Mouse (Mus musculus) G1E (cell line): ENCODE results near the gene Gcnt7. TPM values are rescaled to one million over a fixed set of nuclear protein-coding genes. Genes with fewer than 3 reads are reported as not detected.

Experiments
- ATAC-seq: 2 replicates; pipeline ENCODE4 v1.8.0; 2016; ENCODE audit warnings: mild to moderate bottlenecking; ENCODE audit not compliant: insufficient number of reproducible peaks, poor library complexity, low FRiP score, severe bottlenecking; ENCODE audit errors: extremely low read depth
- DNase-seq: peaks from one replicate; pipeline ENCODE4 v3.0.0; 2012; ENCODE audit warnings: low spot score
- H3K27me3 ChIP-seq: 2 replicates; pipeline ENCODE4 v1.6.1; 2012; ENCODE audit warnings: mild to moderate bottlenecking, low read length, inconsistent platforms; ENCODE audit not compliant: insufficient read depth
- H3K36me3 ChIP-seq: replicated peaks from 2 replicates; pipeline ENCODE3; 2012; ENCODE audit warnings: mild to moderate bottlenecking, inconsistent platforms
- H3K4me1 ChIP-seq: 2 replicates; pipeline ENCODE4 v1.6.1; 2012; ENCODE audit warnings: low read depth, low read length, inconsistent platforms, mixed read lengths; ENCODE audit not compliant: insufficient read depth
- H3K4me3 ChIP-seq: 2 replicates; pipeline ENCODE4 v1.5.1; 2012; ENCODE audit warnings: low read depth, mild to moderate bottlenecking, inconsistent platforms, low read length, moderate library complexity, mixed read lengths
- H3K9me3 ChIP-seq: replicated peaks from 2 replicates; pipeline ENCODE4 v1.6.1; 2012; ENCODE audit warnings: inconsistent platforms
- CTCF ChIP-seq: IDR thresholded peaks from 2 replicates; pipeline ENCODE4 v1.5.1; 2012; ENCODE audit warnings: low read depth, low read length, inconsistent platforms, mixed read lengths
- GATA1 ChIP-seq: IDR thresholded peaks from 2 replicates; pipeline ENCODE4 v1.6.1; 2012; ENCODE audit warnings: borderline replicate concordance, low read length, inconsistent platforms, mixed read lengths
- GATA2 ChIP-seq: IDR thresholded peaks from 2 replicates; pipeline ENCODE4 v1.6.1; 2012; ENCODE audit warnings: low read depth, low read length, inconsistent platforms, borderline replicate concordance
- POLR2AphosphoS5 ChIP-seq: IDR thresholded peaks from 2 replicates; pipeline ENCODE4 v1.6.1; 2012; ENCODE audit warnings: low read depth, low read length, inconsistent platforms; ENCODE audit not compliant: insufficient replicate concordance
- TAL1 ChIP-seq: conservative IDR thresholded peaks from 2 replicates; pipeline ENCODE4 v1.6.1; 2012; ENCODE audit warnings: low read depth, low read length, inconsistent platforms, mixed read lengths
- polyA plus RNA-seq: library from polyadenylated mRNA; stranded (reverse); fragments of >175 nt; gene quantifications from 2 replicates; pipeline ENCODE4 v1.2.3, GENCODE M21; 2012
- total RNA-seq, 2 experiments: library from RNA; stranded (forward) in 1 of 2; stranded (reverse) in 1 of 2; fragments of 200-1000 nt in 1 of 2; fragments of >200 nt in 1 of 2; fragmentation: Nextera tagmentation in 1 of 2; gene quantifications; 2 replicates each; pipeline ENCODE4 v1.2.3; 2014 to 2017

The Gcnt7 gene
- total and polyA plus RNA-seq, 3 experiments, result 0.22 TPM; not detected in 2

DNA sequence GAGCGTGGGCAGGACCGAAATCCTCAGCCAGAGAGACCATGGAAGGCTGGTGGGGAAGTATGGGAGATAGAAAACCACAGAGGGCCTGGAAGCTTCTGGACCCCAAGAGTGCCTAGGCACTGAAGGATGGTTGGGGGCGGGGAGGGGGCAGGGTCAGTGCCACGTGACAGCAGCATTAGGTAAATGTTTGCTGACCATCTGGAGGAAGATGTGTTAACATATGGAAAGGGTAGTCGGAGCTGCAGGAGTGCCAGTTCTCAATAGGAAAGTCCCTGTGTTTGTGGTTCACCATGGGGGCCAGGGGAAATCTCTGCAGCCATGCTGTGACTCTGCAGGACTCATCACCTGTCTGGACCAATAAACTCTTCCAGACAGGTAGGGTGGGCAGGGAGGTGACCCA lies 44.5 kb downstream of the Gcnt7 start:
- TF ChIP-seq TAL1 (no peak), CTCF (no peak), GATA2 (no peak), GATA1 (no peak), POLR2AphosphoS5 (no peak)

DNA sequence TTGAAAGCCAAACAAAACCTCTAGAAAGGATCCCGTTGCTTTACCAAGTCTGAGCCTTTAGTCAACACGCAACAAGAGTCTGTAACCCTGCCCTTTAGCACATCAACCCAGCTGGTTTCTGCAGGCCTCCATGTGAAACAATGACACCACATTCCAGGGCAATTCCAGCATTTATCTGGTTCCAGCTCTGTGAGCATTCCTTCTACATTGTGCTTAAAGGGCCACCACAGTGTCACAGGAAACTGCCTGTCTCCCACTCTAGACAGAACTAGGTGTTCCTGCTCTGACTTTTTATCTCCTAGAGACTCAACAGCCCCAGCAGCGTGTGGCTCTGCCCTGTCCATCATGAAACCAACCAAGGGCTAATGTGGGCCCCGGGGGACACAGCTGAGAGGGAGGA lies 45.1 kb downstream of the Gcnt7 start:
- DNase-seq (no peak), ATAC-seq (no peak)
- H3K4me1 ChIP-seq, result no peaks in the 10 kb centered on the region
- no peak overlapping the region for H3K4me3 ChIP-seq
- no peaks in the 10 kb centered on the region for H3K36me3 ChIP-seq
- H3K27me3 ChIP-seq, result peaks cover 2% of the 10 kb centered on the region; the same call in 1 of the 2 replicates
- H3K9me3 ChIP-seq, result no peaks in the 10 kb centered on the region
- no peak for TF ChIP-seq TAL1
- no peak for TF ChIP-seq CTCF
- TF ChIP-seq GATA1, result no peak
- no peak for TF ChIP-seq GATA2
- TF ChIP-seq POLR2AphosphoS5, result no peak

More for the DNA sequence above, 44.5 kb downstream of the Gcnt7 start:
- ATAC-seq, result no peak
- Histone ChIP-seq H3K4me1 (no peaks in the 10 kb centered on the region), H3K9me3 (no peaks in the 10 kb centered on the region), H3K27me3 (peaks cover 2% of the 10 kb centered on the region; the same call in 1 of the 2 replicates), H3K4me3 (no peak overlapping the region), H3K36me3 (no peaks in the 10 kb centered on the region)
- DNase-seq, result no peak

DNA sequence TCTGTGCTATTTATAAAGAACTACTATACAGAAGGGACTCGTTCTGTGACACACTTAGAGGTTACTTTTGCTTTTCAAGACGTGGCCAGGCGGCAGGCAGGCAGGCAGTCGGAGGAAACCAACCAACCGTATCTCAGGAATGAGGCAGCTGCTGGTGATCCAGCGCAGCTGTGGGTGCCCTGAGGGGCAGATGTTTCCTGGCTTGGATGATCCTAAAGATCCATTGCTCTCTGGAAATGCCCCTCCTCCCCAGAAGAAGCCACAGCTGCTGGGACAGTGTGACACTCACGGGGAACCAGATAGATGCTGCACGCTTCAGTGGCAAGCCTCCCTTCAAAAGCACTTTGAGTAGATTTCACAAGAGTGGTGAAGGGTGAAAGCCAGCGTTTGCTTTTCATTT lies 45.9 kb downstream of the Gcnt7 start:
- DNase-seq (no peak), ATAC-seq (no peak)
- Histone ChIP-seq H3K4me3 (no peak overlapping the region), H3K36me3 (no peaks in the 10 kb centered on the region), H3K4me1 (no peaks in the 10 kb centered on the region), H3K27me3 (peaks cover 2% of the 10 kb centered on the region; the same call in 1 of the 2 replicates), H3K9me3 (no peaks in the 10 kb centered on the region)
- TF ChIP-seq CTCF (no peak), TAL1 (no peak), GATA1 (no peak), GATA2 (no peak), POLR2AphosphoS5 (no peak)

GRCm38 (mm10) chr2:172411091-172411490 lies 47.3 kb downstream of the Gcnt7 start:
- peaks cover 2% of the 10 kb centered on the region; the same call in 1 of the 2 replicates for H3K27me3 ChIP-seq
- TF ChIP-seq CTCF, result no peak
- no peak for TF ChIP-seq GATA2
- TF ChIP-seq TAL1, result no peak
- no peak for TF ChIP-seq GATA1
- no peak for TF ChIP-seq POLR2AphosphoS5
- H3K4me1 ChIP-seq, result no peaks in the 10 kb centered on the region
- ATAC-seq, result no peak
- no peaks in the 10 kb centered on the region for H3K36me3 ChIP-seq
- no peak for DNase-seq
- no peak overlapping the region for H3K4me3 ChIP-seq
- H3K9me3 ChIP-seq, result no peaks in the 10 kb centered on the region

DNA sequence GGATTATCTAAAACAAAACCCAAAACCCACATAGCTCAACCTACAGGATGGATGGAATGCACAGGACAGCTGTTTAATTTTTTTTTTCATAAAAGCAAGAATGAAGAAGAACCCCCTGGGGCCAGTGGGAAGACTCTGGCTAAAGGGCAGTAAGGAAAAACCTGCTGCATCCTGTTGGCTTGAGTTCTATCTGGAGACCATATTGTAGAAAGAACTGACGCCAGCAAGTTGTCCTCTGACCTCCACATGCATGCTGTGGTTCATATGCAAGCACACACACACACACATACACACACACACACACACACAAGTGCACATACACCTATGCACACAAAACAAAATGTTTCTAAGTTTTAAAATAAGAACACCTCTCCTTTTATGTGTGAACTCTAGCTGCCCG lies 47.7 kb downstream of the Gcnt7 start:
- no peak overlapping the region for H3K4me3 ChIP-seq
- H3K36me3 ChIP-seq, result no peaks in the 10 kb centered on the region
- DNase-seq (no peak), ATAC-seq (no peak)
- no peaks in the 10 kb centered on the region; the same call in 1 of the 2 replicates for H3K27me3 ChIP-seq
- H3K4me1 ChIP-seq, result no peaks in the 10 kb centered on the region
- H3K9me3 ChIP-seq, result no peaks in the 10 kb centered on the region
- TF ChIP-seq GATA2, result no peak
- TF ChIP-seq CTCF, result no peak
- TF ChIP-seq TAL1, result no peak
- no peak for TF ChIP-seq GATA1
- TF ChIP-seq POLR2AphosphoS5, result no peak

DNA sequence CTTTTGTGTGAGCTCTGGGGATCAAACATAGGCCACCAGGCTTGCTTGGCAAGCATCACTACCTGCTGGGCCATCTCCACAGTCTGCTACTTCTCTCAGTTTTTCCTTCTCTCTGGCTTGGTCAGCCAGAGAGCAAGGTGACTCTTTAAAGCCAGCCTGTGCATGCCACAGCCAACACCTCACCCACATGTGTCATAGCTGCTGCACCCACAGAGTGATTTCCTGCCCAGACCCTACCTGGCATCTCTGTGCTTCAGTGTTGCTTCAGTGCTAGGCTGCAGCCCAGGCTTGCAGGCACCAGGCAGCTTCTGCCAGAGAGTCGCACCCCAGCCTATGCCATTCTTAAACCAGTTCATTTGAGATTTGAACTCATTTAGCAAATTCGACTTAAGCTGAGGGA lies 50.9 kb downstream of the Gcnt7 start:
- Histone ChIP-seq H3K4me3 (no peak overlapping the region), H3K36me3 (no peaks in the 10 kb centered on the region), H3K4me1 (no peaks in the 10 kb centered on the region), H3K9me3 (no peaks in the 10 kb centered on the region), H3K27me3 (no peaks in the 10 kb centered on the region; the same call in 1 of the 2 replicates)
- TF ChIP-seq GATA1 (no peak), POLR2AphosphoS5 (no peak), GATA2 (no peak)
- ATAC-seq (no peak), DNase-seq (no peak)
